ENCODE assay signal across 17 mouse cellular contexts in genomic region chr3:66165026-66165425, GRCm38 (mm10). TPM values are rescaled to one million over a fixed set of nuclear protein-coding genes. Genes with fewer than 3 reads are reported as not detected.
"Had no signal": no experiment of that assay in that cellular context is flagged by ENCODE, and none has a peak within 500 bp of the region (broad histone marks: within the 10 kb centered on the region; RNA-seq: fewer than 3 reads in every experiment).

No protein-coding gene starts in this region.

- H3K36me3 ChIP-seq: neural tube, embryonic 12.5 days; neural tube, embryonic 13.5 days; neural tube, embryonic 15.5 days had no signal

- H3K4me2 ChIP-seq: neural tube, embryonic 12.5 days; neural tube, embryonic 13.5 days; neural tube, embryonic 15.5 days had no signal

- DNase-seq: retina, postnatal 1 day; right cerebral cortex, adult 18-20 months; right cerebral cortex, postnatal 14 days; right cerebral cortex, postnatal 25 days; right cerebral cortex, postnatal 4 days; spleen, adult 18-20 months; thymus, adult 18-20 months; thymus, adult 2 months; thymus, postnatal 14 days; thymus, postnatal 25 days; thymus, postnatal 36 days; thymus, postnatal 4 days had no signal

- H3K27ac ChIP-seq: neural tube, embryonic 12.5 days; neural tube, embryonic 13.5 days; neural tube, embryonic 15.5 days had no signal

- H3K4me1 ChIP-seq: neural tube, embryonic 12.5 days; neural tube, embryonic 13.5 days; neural tube, embryonic 15.5 days had no signal

- H3K4me3 ChIP-seq: neural tube, embryonic 12.5 days; neural tube, embryonic 13.5 days; neural tube, embryonic 15.5 days had no signal

- H3K9ac ChIP-seq: neural tube, embryonic 12.5 days; neural tube, embryonic 13.5 days; neural tube, embryonic 15.5 days had no signal

- H3K27me3 ChIP-seq: neural tube, embryonic 12.5 days; neural tube, embryonic 13.5 days; neural tube, embryonic 15.5 days had no signal

- H3K9me3 ChIP-seq: neural tube, embryonic 12.5 days; neural tube, embryonic 13.5 days; neural tube, embryonic 15.5 days had no signal

RNA-seq across cellular contexts. Expression of gene Ptx3, which starts 54.7 kb away (rescaled TPM):
- total RNA-seq: neutrophil, adult 5-6 weeks had no signal
- polyA plus RNA-seq: spleen, adult 2 months had no signal
